Mouse (Mus musculus) yolk sac, embryonic 10.5 days (tissue): ENCODE data around the gene Fbxw2.
"Not testable (repeated sequence)": the region's sequence is repeated elsewhere in the genome, so short reads cannot be mapped to it uniquely, and the experiment has no call there.

Experiments used
- DNase-seq: peaks from one replicate; pipeline ENCODE4 v3.0.0-alpha.2; 2017; ENCODE audit warnings: low spot score

The Fbxw2 gene

GRCm38 (mm10) chr2:34772252-34773235, 53.6 kb downstream of the Fbxw2 start:
- DNase-seq, result no peak

GRCm38 (mm10) chr2:34771368-34772226, 54.5 kb downstream of the Fbxw2 start, which contains the start of gene Hspa5:
Gene Hspa5, plus strand, starts transcription at chr2:34771970.
- DNase-seq, result peak; percentile 100

- no peak for DNase-seq
Observed at GRCm38 (mm10) chr2:34770951-34771350, 55.2 kb downstream of the Fbxw2 start.

- no peak for DNase-seq
Observed at GRCm38 (mm10) chr2:34770049-34770448, 56.1 kb downstream of the Fbxw2 start.

GRCm38 (mm10) chr2:34764801-34765200, 61.3 kb downstream of the Fbxw2 start:
- no peak for DNase-seq

- DNase-seq, result no peak
Observed at GRCm38 (mm10) chr2:34762872-34763271, 63.2 kb downstream of the Fbxw2 start.

GRCm38 (mm10) chr2:34762174-34762573, 63.9 kb downstream of the Fbxw2 start:
- DNase-seq, result no peak

- not testable (repeated sequence) for DNase-seq
Observed at GRCm38 (mm10) chr2:34761272-34761671, 64.8 kb downstream of the Fbxw2 start.

- no peak for DNase-seq
Observed at GRCm38 (mm10) chr2:34757341-34757740, 68.8 kb downstream of the Fbxw2 start.

GRCm38 (mm10) chr2:34754551-34755358, 71.4 kb downstream of the Fbxw2 start, which contains the start of gene Gapvd1:
Gene Gapvd1, minus strand, starts transcription at chr2:34755232.
- DNase-seq, result peak; percentile 50
